Mouse (Mus musculus) liver, embryonic 14.5 days (tissue): ENCODE data around the gene Map4k4. TPM values are rescaled to one million over a fixed set of nuclear protein-coding genes. Genes with fewer than 3 reads are reported as not detected.

Experiments
- ATAC-seq: fragments of 200-750 bp; cut with Nextera tagmentation; 2 replicates; pipeline ENCODE4 v1.8.0; 2017; ENCODE audit warnings: moderate number of reproducible peaks, mild to moderate bottlenecking, moderate library complexity; ENCODE audit not compliant: insufficient read depth
- DNase-seq, 3 experiments: peaks; one replicate each; pipeline ENCODE4 v3.0.0-alpha.2; 2012 to 2013; ENCODE audit warnings: low read depth in 3 of 3, low spot score in 3 of 3
- H3K27ac ChIP-seq: fragments of 300-500 bp; sonication (generic); 2 replicates; pipeline ENCODE4 v1.5.1; 2014; ENCODE audit warnings: moderate library complexity, mild to moderate bottlenecking, control low read depth, inconsistent platforms
- H3K27me3 ChIP-seq: fragments of 300-500 bp; sonication (generic); 2 replicates; pipeline ENCODE4 v1.6.1; 2014; ENCODE audit warnings: mild to moderate bottlenecking, low read length, moderate library complexity; ENCODE audit not compliant: control insufficient read depth, insufficient read depth
- H3K36me3 ChIP-seq: fragments of 300-500 bp; sonication (generic); replicated peaks from 2 replicates; pipeline ENCODE4 v1.6.1; 2014; ENCODE audit warnings: low read depth; ENCODE audit not compliant: control insufficient read depth, insufficient read depth
- H3K4me1 ChIP-seq, 2 experiments: fragments of 200-500 bp in 1 of 2; fragments of 300-500 bp in 1 of 2; sonication (generic) in 1 of 2; replicated peaks; 2 replicates each; pipeline ENCODE4 v1.6.1; 2012 to 2014; ENCODE audit warnings: antibody characterized with exemption in 1 of 2, inconsistent platforms in 1 of 2, low read length in 1 of 2; ENCODE audit not compliant: control insufficient read depth in 2 of 2, insufficient read depth in 2 of 2
- H3K4me2 ChIP-seq: fragments of 300-500 bp; sonication (generic); 2 replicates; pipeline ENCODE4 v1.6.1; 2014; ENCODE audit warnings: low read depth, mild to moderate bottlenecking, control low read depth, moderate library complexity
- H3K4me3 ChIP-seq, 2 experiments: fragments of 200-500 bp in 1 of 2; fragments of 300-500 bp in 1 of 2; sonication (generic) in 1 of 2; 2 replicates each; pipeline ENCODE4 v1.5.1; 2012 to 2014; ENCODE audit warnings: low read depth in 2 of 2, low read length in 2 of 2, mild to moderate bottlenecking in 2 of 2, control low read depth in 1 of 2, inconsistent platforms in 1 of 2, moderate library complexity in 1 of 2; ENCODE audit not compliant: insufficient read depth in 1 of 2
- H3K9ac ChIP-seq: fragments of 300-500 bp; sonication (generic); replicated peaks from 2 replicates; pipeline ENCODE4 v1.6.1; 2014; ENCODE audit warnings: mild to moderate bottlenecking, control low read depth, moderate library complexity
- H3K9me3 ChIP-seq: fragments of 300-500 bp; sonication (generic); 2 replicates; pipeline ENCODE4 v1.6.1; 2016; ENCODE audit warnings: low read length, mixed read lengths; ENCODE audit not compliant: control insufficient read depth
- CTCF ChIP-seq: IDR thresholded peaks from 2 replicates; pipeline ENCODE4 v1.5.1; 2016; ENCODE audit warnings: antibody characterized with exemption, low read depth, control low read depth
- EP300 ChIP-seq: IDR thresholded peaks from 2 replicates; pipeline ENCODE4 v1.6.1; 2016; ENCODE audit warnings: antibody characterized with exemption, low read depth
- WGBS: fragments of 180-500 bp; shearing (Covaris S2); extraction: QIAGEN DNeasy Blood & Tissue Kit; methylation state at CpG from one replicate; pipeline ENCODE4 v1.1.7; 2014; ENCODE audit not compliant: insufficient replicate concordance; 5-methylcytosine and 5-hydroxymethylcytosine counted together
- polyA plus RNA-seq, 2 experiments: library from polyadenylated mRNA; depleted of rRNA in 1 of 2; stranded (reverse) in 1 of 2; unstranded in 1 of 2; fragments of >200 nt; fragmentation: Nextera tagmentation in 1 of 2; extraction: Ambion mirVana in 1 of 2; gene quantifications; 2 replicates each; pipeline versions ENCODE4 v1.2.1 to v1.2.3; 2012 to 2014

The Map4k4 gene
- polyA plus RNA-seq, 2 experiments: 2.3 to 14.5 TPM

DNA sequence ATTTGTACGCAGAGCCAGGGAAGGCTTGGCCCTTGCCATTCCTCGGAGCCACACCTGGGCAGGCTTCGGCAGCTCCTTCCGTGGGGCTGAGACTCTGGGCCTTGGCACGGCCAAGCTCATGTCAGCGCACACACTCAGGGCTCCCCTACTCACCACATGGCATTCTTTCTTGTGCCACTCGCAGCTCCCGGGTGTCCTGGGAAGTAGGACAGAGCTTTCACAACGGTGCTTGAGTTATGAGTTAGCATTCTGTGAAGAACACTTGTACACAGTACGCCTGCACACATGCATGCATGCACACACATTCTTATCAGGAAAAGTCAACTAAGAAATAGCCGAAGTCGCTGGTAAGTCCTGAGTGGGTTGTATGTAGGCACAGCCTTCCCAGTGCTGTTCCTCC lies 38.7 kb downstream of the Map4k4 start:
- Histone ChIP-seq H3K4me1 (peaks cover 22 to 37% of the 10 kb centered on the region in 2 experiments), H3K27ac (no peak overlapping the region), H3K36me3 (no peaks in the 10 kb centered on the region), H3K4me2 (no peak overlapping the region), H3K27me3 (no peaks in the 10 kb centered on the region; the same call in 1 of the 2 replicates), H3K4me3 (no peak overlapping the region), H3K9me3 (no peaks in the 10 kb centered on the region), H3K9ac (no peak overlapping the region)
- no peak for DNase-seq
- ATAC-seq: no peak
- WGBS: 75% methylated on average over 12 of the region's 12 CpGs
- TF ChIP-seq EP300 (no peak), CTCF (no peak)

DNA sequence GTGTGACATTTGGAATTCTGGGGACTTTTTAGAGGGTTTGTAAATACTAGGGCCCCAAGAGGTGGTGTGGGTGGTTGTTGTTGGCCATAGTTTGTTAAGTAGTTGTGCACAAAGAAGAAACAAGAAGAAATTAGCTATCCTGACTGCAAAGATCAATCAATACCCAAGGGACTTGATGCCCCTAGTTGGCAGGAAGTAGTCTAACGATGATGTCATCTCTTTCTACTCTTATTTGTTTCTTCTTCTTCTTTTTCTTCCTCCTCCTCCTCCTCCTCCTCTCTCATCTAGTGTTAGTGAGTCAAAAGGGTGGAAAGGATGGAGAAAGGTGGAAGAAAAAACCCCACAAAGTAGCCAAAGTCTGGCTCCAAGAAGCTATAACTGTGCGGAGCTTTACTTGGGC lies 39.6 kb downstream of the Map4k4 start:
- 65% methylated on average over 2 of the region's 2 CpGs for WGBS
- no peak for DNase-seq
- no peak for TF ChIP-seq EP300
- no peak for TF ChIP-seq CTCF
- H3K4me2 ChIP-seq: no peak overlapping the region
- no peak overlapping the region for H3K4me3 ChIP-seq
- H3K9me3 ChIP-seq: no peaks in the 10 kb centered on the region
- no peaks in the 10 kb centered on the region for H3K36me3 ChIP-seq
- no peak overlapping the region for H3K27ac ChIP-seq
- H3K4me1 ChIP-seq: peaks cover 22 to 42% of the 10 kb centered on the region in 2 experiments
- no peaks in the 10 kb centered on the region for H3K27me3 ChIP-seq
- no peak for ATAC-seq
- H3K9ac ChIP-seq: no peak overlapping the region

- Histone ChIP-seq H3K9me3 (no peaks in the 10 kb centered on the region), H3K27me3 (no peaks in the 10 kb centered on the region), H3K9ac (no peak overlapping the region), H3K4me2 (no peak overlapping the region), H3K27ac (no peak overlapping the region), H3K36me3 (no peaks in the 10 kb centered on the region), H3K4me1 (peaks cover 22 to 39% of the 10 kb centered on the region in 2 experiments), H3K4me3 (no peak overlapping the region)
- TF ChIP-seq EP300 (no peak), CTCF (no peak)
- DNase-seq (no peak), ATAC-seq (no peak)
- 70% methylated on average over 10 of the region's 10 CpGs for WGBS
Observed at GRCm38 (mm10) chr1:39941237-39942179, 40.8 kb downstream of the Map4k4 start.

GRCm38 (mm10) chr1:39942935-39943334 lies 42.2 kb downstream of the Map4k4 start:
- H3K27me3 ChIP-seq: no peaks in the 10 kb centered on the region
- TF ChIP-seq CTCF (no peak), EP300 (no peak)
- H3K4me1 ChIP-seq: peaks cover 10 to 27% of the 10 kb centered on the region in 2 experiments
- H3K4me2 ChIP-seq: no peak overlapping the region
- no peaks in the 10 kb centered on the region for H3K9me3 ChIP-seq
- no peak for ATAC-seq
- no peak overlapping the region for H3K27ac ChIP-seq
- no peak for DNase-seq
- no peaks in the 10 kb centered on the region for H3K36me3 ChIP-seq
- 55% methylated on average over 8 of the region's 8 CpGs for WGBS
- H3K9ac ChIP-seq: no peak overlapping the region
- H3K4me3 ChIP-seq: no peak overlapping the region

GRCm38 (mm10) chr1:39944306-39944971 lies 43.7 kb downstream of the Map4k4 start:
- H3K4me1 ChIP-seq: peaks cover 8 to 22% of the 10 kb centered on the region in 2 experiments
- no peaks in the 10 kb centered on the region for H3K27me3 ChIP-seq
- no peak overlapping the region for H3K27ac ChIP-seq
- H3K9me3 ChIP-seq: no peaks in the 10 kb centered on the region
- no peak overlapping the region for H3K9ac ChIP-seq
- no peak for TF ChIP-seq EP300
- TF ChIP-seq CTCF: no peak
- 51% methylated on average over 5 of the region's 5 CpGs for WGBS
- no peak for ATAC-seq
- no peaks in the 10 kb centered on the region for H3K36me3 ChIP-seq
- H3K4me3 ChIP-seq: no peak overlapping the region
- DNase-seq: no peak
- H3K4me2 ChIP-seq: no peak overlapping the region
